Mouse (Mus musculus): ENCODE results near the gene Ss18l1.
A peak's percentile ranks its signal among the peaks of the same experiment; 100 is the strongest.

Ss18l1 gene

DNA sequence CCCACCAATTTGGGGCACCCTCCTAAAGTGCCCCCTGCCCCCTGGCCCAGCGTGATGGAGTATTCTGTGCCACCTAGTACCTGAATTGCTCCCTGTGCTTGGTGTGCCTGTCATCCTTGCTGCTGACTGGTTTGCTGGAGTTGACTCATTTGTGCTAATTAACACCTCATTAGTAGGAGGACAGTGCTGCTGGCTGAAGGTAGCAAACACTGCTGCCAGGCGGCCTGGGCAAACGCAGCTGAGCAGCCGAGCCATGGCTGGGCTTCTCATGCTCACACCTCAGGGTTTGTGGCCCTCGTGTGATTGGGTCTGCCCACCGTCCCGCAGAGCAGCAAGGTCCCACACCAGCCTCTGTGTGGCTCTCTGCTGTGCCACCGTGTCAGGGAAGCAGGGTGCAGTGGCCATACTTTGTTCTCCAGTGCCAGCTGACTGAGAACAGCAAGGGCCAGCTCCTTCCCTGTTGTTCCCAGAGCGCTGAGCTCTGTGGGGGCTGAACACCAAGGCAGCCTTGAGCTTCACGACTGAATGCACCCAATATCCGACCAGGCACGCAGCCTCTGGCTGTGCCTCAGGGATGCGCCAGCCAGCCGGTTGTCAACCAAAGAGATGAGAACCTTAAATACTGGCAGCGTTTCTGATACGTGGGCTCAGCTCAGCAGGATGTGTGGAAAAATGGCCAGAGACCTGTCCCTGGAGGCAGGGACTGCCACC lies 43.8 kb downstream of the Ss18l1 start:
- no peak for DNase-seq (ENCODE audit: low read depth, low spot score)

DNA sequence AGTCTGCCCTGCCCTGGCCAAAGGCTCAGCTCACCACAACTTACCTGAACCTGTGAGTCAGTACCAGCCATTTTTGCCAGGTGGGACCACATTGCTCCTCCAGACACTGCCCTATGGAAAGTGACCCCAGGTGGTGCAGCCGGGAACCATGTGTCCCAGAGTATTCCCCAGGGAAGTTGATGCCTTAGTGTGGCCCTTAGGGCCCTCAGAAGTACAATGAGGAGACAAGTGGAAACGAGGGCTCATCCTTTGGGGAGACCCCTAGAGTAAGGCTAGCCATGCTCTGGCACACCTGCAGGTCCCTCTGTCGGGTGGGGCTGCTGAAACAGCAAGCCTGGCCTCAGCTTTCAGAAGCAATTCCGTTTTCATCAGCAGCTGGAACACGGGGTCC lies 44.3 kb downstream of the Ss18l1 start:
- no peak for DNase-seq (ENCODE audit: low read depth, low spot score)

DNA sequence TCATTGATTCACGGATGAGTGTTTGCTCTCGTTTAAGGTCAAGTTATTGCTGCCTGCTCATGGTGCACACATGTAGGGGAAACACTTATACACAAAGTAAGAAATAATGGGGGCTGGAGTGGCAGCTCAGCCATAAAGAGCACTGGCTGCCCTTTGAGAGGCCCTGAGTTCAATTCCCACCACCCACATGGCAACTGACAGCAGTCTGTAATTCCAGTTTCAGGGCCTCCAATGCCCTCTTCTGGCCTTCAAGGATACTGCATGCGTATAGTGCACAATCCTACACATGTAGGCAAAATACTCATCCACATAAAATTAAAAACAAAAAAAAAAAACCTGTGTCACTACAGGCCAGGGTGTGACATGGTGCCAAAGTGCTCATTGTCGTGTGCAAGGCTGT lies 45.2 kb downstream of the Ss18l1 start:
- DNase-seq (ENCODE audit: low read depth, low spot score) = no peak

DNA sequence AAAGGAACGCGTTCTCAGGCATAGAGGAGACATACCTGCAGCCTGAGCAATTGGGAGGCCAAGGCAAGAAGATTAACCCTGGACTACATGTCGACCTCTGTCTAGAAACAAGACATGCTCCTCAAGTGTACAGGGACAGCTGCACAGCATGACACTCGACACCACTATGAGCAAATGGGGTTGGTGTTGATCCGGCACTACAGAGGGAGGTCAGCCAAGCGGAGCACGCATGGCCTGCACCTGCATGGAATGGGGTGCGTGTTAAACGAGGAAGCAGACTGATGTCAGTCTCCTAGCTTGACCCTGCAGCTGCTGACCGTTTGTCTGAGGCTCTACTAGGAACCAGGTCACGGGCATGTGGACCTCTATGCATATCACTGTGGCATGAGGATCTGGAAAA lies 48.0 kb downstream of the Ss18l1 start:
- no peak for DNase-seq (ENCODE audit: low read depth, low spot score)

DNA sequence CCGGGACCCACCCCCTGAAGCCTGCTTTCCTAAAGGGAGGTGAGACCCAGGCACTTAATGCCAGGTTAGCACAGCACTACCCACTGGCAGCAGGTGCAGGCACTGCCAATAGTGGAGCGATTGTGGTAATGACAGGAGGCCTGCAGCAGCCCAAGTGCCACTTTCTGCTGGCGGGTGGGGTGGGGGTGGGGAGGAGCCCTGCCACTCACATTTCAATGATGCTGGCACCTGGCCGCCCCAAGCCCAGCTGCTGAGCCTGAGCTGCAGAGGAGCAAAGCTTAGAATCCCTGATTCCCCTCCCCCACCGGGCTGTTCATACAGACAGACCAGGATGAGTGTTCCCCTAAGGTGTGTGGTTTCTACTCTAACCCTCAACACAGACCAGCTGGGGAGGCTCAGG lies 53.4 kb downstream of the Ss18l1 start:
- no peak for DNase-seq (ENCODE audit: low read depth, low spot score)

DNA sequence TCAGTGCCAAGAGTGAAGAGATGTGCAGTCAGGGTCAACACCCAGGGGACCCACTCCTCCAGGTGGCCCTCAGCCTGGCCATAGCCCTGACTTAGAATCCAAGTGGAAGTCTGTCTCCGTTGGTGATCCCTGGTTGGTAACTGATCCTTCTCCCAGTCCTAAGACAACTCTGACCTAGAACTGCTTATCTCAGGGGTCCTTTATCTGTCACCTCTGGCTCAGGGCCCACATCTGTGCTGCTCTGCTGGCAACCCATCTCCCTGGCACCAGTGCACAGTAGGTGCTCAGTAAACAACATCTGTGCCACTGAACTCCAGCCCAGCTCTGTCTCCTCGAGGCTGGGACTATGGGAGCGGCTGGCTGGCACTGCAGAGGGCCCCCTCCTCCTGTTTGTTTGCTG lies 55.3 kb downstream of the Ss18l1 start:
- DNase-seq (ENCODE audit: low read depth, low spot score) = no peak

DNA sequence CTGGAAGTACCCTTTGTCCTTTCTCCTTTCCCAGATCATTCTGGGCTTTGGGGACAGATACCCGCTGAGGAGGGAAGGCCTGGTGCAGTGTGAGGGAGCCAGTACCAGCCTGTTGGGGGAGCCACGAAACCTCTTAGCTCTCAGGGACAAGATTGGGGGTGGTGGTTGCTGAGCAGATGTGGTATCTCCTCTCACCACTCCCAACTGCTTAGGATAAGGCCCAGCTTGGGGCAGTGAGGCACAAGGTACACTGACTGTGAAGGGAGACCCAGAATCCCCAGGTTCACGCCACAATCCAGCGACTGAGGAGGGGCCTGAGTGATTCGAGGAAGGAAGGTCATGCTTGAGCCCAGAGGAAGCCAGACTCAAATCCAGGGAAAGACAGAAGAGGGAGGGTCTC lies 55.9 kb downstream of the Ss18l1 start:
- DNase-seq (ENCODE audit: low read depth, low spot score) = no peak

DNA sequence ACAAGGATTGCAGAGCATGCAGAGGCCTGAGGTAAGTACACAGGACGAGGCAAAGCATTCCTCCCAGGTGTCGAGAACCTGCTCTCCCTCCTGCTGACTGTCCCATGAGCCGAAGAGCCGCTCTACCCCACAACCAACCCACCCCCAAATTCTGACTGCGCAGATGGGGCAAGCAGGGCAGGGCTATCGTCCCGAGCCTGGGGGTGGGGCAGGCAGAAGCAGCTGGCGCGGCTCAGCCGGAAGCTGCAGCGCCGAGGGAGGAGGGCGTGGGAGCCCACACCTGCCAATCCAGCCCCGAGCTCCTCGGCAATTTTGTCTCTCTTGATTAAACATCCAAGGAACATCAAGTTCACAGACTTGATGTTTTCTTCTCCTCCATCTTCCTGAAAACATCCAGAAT lies 57.2 kb downstream of the Ss18l1 start:
- no peak for DNase-seq (ENCODE audit: low read depth, low spot score)

DNA sequence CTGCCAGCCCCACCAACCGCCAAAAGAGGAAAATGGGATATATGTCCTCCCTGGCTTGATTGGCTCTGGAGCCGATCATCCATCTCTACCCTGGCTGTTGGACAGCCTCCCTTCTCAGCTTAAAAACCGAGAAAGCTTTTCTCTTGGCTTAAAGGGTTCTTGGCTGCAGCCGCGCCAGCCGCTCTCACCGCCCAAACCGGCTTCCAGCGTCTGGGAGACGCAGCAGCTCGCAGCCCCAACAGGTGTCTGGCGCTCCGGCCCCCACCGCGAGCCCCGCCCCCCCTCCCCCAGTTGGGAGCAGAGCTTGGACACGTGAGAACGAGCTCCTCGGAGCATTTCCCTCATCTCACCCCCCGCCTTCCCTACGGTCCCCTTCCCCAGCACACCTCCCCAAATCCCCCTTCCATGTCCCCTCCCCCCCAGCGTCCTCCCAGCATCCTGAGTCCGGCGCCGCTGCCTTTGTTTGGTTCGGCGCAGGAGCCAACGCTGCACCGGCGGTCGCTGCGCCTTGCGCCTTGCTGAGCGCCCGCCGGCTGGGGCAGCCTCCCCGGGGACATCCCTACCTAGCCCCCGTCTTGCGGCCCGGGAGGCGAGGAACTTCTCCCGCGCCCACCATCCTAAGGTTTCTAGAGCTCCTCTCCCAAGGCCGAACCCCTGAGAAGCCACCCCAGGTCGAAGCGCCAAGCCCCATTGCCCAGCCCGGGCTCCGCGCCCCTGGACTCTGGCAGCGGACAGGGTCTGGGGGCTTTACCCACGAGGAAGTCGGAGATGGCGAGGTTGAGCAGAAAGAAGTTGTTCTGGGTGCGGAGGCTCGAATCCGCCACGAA lies 61.1 kb downstream of the Ss18l1 start:
- DNase-seq (ENCODE audit: low read depth, low spot score) = no peak

DNA sequence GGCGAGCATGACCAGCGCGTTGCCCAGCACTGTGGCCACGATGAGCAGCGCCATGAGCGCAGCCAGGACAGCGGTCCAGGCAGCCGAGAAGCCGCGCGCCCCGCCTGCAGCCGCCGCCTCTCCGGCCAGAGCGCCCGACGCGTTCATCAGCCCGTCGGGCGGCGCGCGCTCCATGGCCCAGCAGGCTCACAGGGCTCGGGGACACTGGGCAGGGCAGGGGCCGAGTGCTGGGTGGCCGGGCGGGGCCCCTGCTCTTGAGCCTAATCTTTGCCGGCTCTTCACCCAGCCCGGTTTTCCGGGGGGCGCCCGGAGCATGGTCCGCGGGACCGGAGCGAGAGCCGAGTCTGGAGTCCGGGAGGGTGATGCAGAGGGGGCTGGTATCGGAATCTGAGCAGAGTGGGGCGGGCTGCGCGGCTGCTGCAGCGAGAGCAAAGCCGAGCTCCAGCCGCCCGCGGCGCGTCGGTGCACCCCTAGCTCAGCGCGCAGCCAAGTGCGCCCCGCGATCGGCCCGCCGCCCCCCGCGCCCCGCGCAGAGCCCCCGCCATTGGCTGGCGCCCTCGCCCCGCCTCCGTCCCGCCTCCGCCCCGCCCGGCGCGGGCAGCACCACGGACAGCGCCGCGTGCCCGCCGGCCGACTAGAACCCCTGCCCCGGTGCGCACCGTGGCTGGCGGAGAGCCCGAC lies 61.8 kb downstream of the Ss18l1 start, which contains the start of gene Hrh3:
TSS of gene Hrh3 (minus strand) at position 511 of the 681 bp plus-strand sequence.
- no peak for DNase-seq (ENCODE audit: low read depth, low spot score)

DNA sequence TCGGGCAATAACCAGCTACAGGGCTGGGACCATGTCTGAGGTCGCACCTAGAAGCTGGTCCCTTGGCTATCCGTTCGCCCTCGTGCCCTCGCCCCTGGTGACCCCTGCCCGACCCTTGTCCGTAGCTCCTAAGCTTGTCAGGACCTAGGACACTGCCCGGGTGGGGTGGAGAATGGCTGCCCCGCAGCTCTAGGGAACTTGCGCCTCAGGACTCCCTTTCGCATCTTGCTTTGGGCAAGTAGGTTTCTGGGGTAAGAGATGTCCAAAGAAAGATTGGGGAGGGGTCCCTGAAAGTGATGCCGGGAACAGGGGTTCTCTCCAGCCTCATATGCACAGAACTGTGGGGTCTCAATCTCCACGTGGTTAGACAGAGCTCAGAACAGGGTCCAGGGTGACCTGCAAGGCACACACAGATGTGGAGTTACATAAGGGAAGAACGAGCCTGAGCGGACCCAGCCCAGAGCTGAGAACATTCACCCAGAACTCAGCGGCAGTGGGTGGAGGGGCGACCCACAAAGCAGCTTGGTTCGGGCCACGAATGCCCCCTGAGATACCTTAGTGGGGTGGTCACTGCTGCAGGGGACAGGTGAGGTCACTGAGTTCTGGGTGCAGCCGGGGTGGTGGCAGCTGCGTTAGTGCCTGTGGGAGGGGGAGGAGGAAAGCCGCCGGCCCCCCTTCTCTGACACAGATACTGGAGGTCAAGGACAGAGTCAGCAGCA lies 62.5 kb downstream of the Ss18l1 start:
- no peak for DNase-seq (ENCODE audit: low read depth, low spot score)

DNA sequence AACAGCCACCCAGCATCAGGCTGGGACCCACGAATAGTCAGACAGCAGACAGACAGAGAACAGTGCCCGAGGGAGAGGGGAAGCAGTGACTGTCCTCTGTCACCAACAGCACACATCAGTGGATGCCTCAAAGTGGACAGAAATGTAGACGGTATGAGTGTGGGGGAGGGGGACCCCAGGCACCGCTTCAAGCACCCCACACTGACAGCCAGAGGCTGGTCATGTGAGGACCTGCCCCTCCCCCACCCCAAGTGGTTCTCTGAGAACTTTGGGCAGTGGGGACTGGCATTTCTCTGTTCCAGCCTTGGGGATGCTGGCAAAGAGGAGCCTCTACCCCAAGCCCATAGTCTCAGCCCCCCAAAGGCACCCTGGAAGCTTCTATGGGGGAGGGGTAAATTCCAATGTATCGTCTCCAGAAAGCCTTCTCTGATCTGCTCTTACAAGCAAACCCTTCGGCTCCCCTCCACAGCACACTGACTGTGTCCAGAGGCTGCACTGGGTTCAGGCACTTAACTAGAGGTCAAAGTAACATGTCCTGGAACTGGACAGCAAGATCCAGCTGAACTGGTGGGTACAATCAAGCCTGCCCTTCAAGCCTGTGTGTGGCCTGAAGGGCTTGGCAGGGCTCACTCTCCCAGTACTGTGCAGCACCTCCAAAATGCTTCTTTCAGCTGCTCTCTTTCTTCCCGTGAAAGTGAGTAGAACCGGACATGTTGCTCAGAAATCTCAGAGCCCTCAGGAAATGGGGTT lies 63.3 kb downstream of the Ss18l1 start:
- DNase-seq (ENCODE audit: low read depth, low spot score) = no peak

DNA sequence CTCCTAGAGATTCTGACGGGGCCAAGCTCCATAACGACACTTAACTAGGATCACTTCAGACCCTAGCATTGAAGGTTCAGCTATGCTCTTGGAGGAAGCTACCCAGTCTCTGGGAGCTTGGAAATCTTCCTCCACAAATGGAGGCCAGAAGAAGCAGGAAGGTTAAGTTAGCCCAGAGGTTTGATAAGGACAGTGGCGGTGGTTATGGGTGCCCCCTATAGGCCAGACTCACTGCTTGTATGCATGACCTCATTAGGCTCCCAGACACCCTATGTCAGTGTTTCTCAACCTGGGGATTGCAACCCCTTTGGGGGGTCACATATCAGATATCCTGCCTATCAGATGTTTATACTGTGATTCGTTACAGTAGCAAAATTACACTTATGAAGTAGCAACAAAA lies 64.8 kb downstream of the Ss18l1 start:
- DNase-seq (ENCODE audit: low read depth, low spot score) = no peak

DNA sequence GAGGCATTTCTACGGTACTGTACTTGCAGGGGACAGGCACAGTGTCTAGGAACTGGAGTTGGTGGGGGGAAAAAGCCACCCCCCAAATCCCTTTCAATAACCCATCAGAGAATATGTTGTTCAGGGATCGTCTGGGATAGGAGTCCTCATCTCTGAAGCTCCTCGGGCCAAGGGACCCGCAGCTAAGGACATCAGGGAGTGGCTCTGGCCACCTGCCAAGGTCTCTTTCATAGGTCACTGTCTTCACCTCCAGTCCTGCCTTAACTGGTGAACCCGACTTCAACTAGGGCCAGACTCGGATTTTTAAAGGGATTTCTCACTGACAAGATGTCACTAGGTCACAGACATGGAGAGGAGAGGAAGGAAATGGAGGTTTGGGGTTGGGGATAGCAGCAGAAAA lies 66.0 kb downstream of the Ss18l1 start:
- no peak for DNase-seq (ENCODE audit: low read depth, low spot score)

DNA sequence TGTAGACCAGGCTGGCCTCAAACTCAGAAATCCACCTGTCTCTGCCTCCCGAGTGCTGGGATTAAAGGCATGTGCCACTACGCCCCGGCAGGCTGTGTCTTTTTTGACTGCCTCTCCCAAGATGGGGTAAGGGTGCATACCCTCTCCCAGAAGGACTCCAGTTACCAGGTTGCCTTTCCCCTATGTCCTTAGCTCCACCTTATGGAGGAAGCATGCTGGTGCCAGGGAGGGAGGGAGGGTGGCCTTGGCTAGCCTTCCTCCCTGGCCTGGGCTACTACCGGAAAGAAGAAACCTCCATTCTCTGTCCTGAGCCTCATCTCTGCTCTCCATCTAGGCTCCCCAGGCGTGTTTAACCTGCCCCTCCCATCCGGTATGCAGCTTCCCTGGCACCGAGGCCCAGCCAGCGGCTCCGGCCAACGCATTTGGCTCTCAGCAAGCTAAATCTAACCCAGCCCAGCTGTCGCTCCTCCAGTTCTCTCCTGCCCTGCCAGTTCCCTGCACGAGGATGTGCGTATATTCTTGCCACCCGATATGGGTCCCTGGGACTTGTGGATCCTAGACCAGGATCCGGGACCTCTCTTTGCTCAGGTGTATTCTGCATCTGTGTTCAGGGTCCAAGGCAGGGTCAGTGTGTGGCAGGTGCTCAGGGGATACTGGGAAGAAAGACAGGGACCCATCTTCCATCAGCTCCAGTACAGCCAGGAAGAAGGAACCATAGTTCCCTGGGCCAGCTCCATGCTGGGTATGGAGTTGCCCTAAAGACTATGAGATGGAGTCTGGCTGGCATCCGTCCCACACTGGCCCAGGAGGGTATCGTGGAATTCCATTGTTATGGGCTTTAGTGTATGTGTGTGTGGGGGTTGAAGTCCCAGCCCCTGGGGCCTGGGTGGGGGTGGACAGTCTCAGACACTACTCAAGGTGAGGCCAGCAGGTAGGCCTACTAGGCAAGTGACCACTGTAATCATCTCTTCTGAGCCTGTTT lies 71.9 kb downstream of the Ss18l1 start:
- DNase-seq (ENCODE audit: low read depth, low spot score) = peak; percentile 93

DNA sequence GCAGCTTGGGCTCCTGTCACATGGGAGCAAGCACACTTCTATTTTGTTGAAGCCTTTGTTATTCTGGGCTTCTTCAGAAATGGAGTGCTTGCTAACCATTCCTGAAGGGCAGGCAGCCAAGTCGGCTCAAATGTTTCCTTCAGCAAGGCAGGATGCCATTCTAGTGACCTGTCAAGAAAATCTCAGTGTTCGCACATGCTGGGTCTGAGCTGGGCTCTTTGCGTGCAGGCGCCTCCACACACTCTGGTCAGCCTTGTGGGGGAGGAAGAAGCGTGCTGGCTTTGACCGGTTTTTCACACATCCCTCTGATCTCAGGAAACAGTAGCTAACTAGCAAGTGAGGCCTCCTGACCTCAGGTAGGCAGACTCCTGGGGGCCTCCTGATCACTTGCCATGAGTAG lies 73.0 kb downstream of the Ss18l1 start:
- peak; percentile 54 for DNase-seq (ENCODE audit: low read depth, low spot score)

DNA sequence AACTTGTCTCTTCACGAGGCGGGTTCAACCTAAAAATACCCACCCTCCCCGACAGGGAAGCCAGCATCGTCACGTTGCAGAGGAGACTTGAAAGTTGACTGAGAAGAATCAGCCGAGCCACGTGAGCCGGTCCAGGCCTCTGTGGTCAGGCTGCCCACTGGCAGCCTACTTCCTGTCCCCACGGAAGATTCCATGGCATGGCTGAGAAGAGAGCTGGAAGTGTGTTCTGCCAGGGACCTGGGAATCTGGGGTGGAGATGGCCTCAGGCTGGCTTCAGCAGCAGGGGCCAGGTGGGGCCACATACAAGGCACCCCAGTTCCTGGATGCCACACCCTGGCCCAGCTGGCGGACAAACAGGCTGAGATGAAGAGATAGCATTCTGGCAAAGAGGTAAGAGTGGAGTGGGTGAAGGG lies 73.8 kb downstream of the Ss18l1 start:
- DNase-seq (ENCODE audit: low read depth, low spot score) = peak; percentile 36

DNA sequence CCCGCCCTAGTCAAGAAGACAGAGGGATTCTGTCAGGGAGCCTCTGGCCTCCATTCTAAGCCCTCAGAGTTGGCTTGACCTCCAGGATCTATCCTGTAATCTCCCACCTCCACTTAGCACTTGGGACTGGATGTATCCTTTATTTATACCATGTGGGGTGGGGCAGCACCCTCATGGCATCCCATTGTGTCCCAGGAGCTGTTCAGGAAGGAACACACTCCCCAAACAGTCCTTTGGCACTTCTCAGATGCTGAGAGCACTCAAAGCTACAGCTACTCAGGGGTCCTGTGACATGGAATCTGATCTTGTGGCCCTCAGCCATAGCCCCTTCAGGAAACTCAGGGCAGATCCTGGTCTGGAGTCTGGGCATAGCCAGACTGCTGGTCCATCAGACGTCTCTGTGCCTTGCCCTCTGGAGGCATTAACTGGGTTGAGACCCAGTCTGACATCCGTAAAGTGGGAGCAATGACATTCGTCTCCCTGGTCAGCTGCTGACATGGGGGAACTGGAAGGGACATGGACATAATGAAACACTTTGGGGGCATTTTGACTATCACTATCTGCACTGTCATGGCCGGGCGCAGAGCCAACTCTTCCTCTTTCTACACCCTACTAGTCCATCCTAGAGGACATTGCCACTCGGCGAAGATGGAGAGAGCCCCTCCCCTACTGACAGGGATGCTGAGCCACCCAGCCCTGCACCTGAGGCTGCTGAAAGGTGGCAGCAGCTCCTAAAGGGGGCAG lies 74.6 kb downstream of the Ss18l1 start:
- peak; percentile 25 for DNase-seq (ENCODE audit: low read depth, low spot score)

DNA sequence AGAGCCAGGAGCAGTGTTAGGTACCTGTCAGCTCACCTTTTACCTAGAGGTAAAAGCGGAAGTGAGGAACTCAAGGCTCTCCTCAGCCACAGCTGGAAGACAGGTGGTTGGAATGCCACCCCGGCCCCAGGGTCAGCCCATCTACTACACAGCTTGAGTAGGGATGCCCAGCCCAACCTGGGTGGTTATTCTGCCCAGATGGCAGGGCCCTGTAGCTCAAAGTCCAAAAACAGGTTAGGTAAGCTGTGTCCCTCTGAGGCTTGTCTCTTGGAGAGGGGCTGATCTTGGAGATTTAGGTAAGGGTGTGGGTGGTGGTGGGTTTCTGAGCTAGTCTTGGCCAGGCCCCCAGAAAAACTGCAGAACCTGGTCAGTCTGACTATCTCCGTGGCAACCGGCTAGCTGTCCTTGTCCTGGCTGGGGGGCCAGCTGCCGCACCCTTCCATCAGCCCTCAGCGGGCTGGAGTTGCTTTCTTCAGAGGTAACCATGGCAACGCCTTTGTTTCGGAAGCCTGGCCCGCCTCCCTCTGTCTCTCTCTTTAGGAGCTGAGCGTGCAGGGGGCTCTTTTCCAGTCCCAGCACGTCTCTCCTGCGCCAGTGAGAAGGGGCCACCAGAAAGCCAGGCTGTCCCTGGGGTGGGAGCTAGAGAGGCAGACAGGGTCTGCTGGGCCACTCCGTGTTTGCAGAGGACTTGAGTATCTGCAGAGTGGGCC lies 75.3 kb downstream of the Ss18l1 start:
- DNase-seq (ENCODE audit: low read depth, low spot score) = peak; percentile 36

All from skeletal muscle tissue, adult 2 months (tissue).